Comparison of ENCODE assay signal across 17 mouse cellular contexts in the genomic region with DNA sequence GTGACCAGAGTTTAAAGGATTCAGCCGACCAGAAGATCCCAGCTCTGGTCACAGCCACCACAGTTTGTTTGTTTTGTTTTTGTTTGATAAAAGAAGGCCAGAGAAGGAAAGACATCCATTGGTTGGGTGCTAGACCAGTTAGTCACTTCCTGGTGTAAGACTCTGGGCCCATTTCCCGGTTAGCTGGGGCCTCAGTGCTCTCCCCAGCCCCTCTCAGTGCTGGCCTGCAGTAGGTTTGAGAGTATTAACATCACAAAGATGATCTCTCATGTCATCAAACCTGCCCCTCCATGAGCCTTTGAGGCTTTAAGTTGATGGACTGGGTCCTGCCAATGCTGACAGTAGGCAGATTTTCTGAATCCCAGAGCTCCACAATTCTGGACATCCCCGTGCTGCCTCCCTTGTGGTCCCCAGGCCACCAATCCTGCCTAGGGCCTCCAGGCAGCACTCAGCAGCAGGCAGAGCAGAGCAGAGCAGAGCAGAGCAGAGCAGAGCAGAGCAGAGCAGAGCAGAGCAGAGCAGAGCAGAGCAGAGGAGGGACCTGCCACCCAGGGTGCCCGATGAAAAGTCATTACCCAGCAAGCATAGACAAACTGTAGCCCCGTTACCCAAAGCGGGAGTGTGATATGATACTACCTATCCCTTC. TPM values are rescaled to one million over a fixed set of nuclear protein-coding genes. Genes with fewer than 3 reads are reported as not detected.
A peak's percentile ranks its signal among the peaks of the same experiment; 100 is the strongest.
DNase-seq lines count a peak whose midpoint lies in the region; ATAC-seq lines count a peak whose summit lies in the region.
"Had no signal": no experiment of that assay in that cellular context is flagged by ENCODE, and none has a peak within 500 bp of the region (broad histone marks: within the 10 kb centered on the region; RNA-seq: fewer than 3 reads in every experiment).

No protein-coding gene starts in this region.

- H3K4me1 ChIP-seq in kidney, embryonic 14.5 days (ENCODE audit: control insufficient read depth, insufficient read depth, low read length): peaks cover 7% of the 10 kb centered on the region; the same call in 1 of the 2 replicates
- peaks cover 32% of the 10 kb centered on the region for H3K4me1 ChIP-seq in embryonic facial prominence, embryonic 12.5 days

- H3K27me3 ChIP-seq in kidney, embryonic 14.5 days (ENCODE audit: control insufficient read depth, insufficient read depth, low read length): peaks cover 80% of the 10 kb centered on the region
- H3K27me3 ChIP-seq in embryonic facial prominence, embryonic 12.5 days: peaks cover 40% of the 10 kb centered on the region
- H3K27me3 ChIP-seq: CH12.LX had no signal

- peak overlapping the region; percentile 65; the same call in 1 of the 2 replicates for H3K9ac ChIP-seq in kidney, embryonic 14.5 days (ENCODE audit: low read depth, low read length)
- peak overlapping the region; percentile 70 for H3K9ac ChIP-seq in embryonic facial prominence, embryonic 12.5 days
- H3K9ac ChIP-seq: forebrain, embryonic 13.5 days; heart, embryonic 15.5 days had no signal

- H3K36me3 ChIP-seq in kidney, embryonic 14.5 days (ENCODE audit: control insufficient read depth, insufficient read depth, low read length): no peaks in the 10 kb centered on the region
- H3K36me3 ChIP-seq in embryonic facial prominence, embryonic 12.5 days: no peaks in the 10 kb centered on the region
- H3K36me3 ChIP-seq: heart, embryonic 15.5 days had no signal

- H3K9me3 ChIP-seq in kidney, embryonic 14.5 days (ENCODE audit: control insufficient read depth, low read length): peaks cover 4% of the 10 kb centered on the region
- no peaks in the 10 kb centered on the region for H3K9me3 ChIP-seq in embryonic facial prominence, embryonic 12.5 days
- H3K9me3 ChIP-seq: heart, embryonic 15.5 days had no signal

- DNase-seq in kidney, postnatal 36 days: no peak
- peak; percentile 17 for DNase-seq in embryo, embryonic 11 days
- DNase-seq in retina, embryonic 14.5 days (ENCODE audit: low spot score): peak; percentile 16
- no peak for DNase-seq in thymus, adult 18-20 months
- DNase-seq in cerebellum, adult 11-12 months: no peak
- DNase-seq: adrenal gland, adult 8-10 months; gastrocnemius, postnatal 36 days; right cerebral cortex, postnatal 4 days had no signal

- H3K4me3 ChIP-seq in kidney, embryonic 14.5 days (ENCODE audit: low read length): peak overlapping the region; percentile 55; the same call in 1 of the 2 replicates
- H3K4me3 ChIP-seq in embryonic facial prominence, embryonic 12.5 days: peak overlapping the region; percentile 59
- H3K4me3 ChIP-seq: forebrain, embryonic 13.5 days; heart, embryonic 15.5 days; layer of hippocampus, adult 2 months had no signal

- H3K4me2 ChIP-seq in kidney, embryonic 14.5 days (replicated peaks; ENCODE audit: low read depth, low read length): peak overlapping the region; percentile 75
- H3K4me2 ChIP-seq in embryonic facial prominence, embryonic 12.5 days (replicated peaks): peak overlapping the region; percentile 59
- H3K4me2 ChIP-seq: forebrain, embryonic 13.5 days; heart, embryonic 15.5 days had no signal

- WGBS in kidney, embryonic 14.5 days: 4% methylated on average over 6 of the region's 6 CpGs
- WGBS in embryonic facial prominence, embryonic 12.5 days: 8% methylated on average over 6 of the region's 6 CpGs

- H3K27ac ChIP-seq in kidney, embryonic 14.5 days (ENCODE audit: low read depth, low read length): peak overlapping the region; percentile 24
- peak overlapping the region; percentile 83 for H3K27ac ChIP-seq in embryonic facial prominence, embryonic 12.5 days
- H3K27ac ChIP-seq: forebrain, embryonic 13.5 days; heart, embryonic 15.5 days; layer of hippocampus, adult 2 months; macrophage had no signal

- ATAC-seq in kidney, embryonic 14.5 days (ENCODE audit: low FRiP score, low TSS enrichment): peak; percentile 12
- ATAC-seq in embryonic facial prominence, embryonic 12.5 days (ENCODE audit: insufficient number of reproducible peaks, insufficient read depth, low FRiP score, low TSS enrichment): no peak
- ATAC-seq: forebrain, embryonic 13.5 days; intestine, embryonic 16.5 days had no signal

RNA-seq across cellular contexts. Expression of a gene that starts 2.4 kb away (rescaled TPM):
- 21.2 and 24.5 TPM in 2 replicates for polyA plus RNA-seq in kidney, embryonic 14.5 days (2014; fragmentation: Nextera tagmentation; extraction: Ambion mirVana)
- 33.2 and 38.0 TPM in 2 replicates for polyA plus RNA-seq in embryonic facial prominence, embryonic 12.5 days (2016; fragmentation: Nextera tagmentation; extraction: Ambion mirVana)
- polyA plus RNA-seq: liver, embryonic 16.5 days; macrophage had no signal

Comparison
In these comparisons a context has a peak if more than half of its experiments do, and no peak if none do; other contexts are left out.
1. DNase-seq: peak in embryo, embryonic 11 days (single experiment) and retina, embryonic 14.5 days (single experiment); none in kidney, postnatal 36 days (0 of 2), thymus, adult 18-20 months (0 of 2) and cerebellum, adult 11-12 months (single experiment).